Mouse (Mus musculus) ES-E14 (cell line): ENCODE measurements around the gene Efna5.

Source experiments
- CHD2 ChIP-seq: IDR thresholded peaks from 2 replicates; pipeline ENCODE4 v1.6.1; 2014; ENCODE audit warnings: mild to moderate bottlenecking, low read depth, low read length, inconsistent platforms
- HCFC1 ChIP-seq: IDR thresholded peaks from 2 replicates; pipeline ENCODE4 v1.6.1; 2012; ENCODE audit warnings: low read length, inconsistent platforms, borderline replicate concordance; ENCODE audit not compliant: insufficient read depth
- MAFK ChIP-seq: IDR thresholded peaks from 2 replicates; pipeline ENCODE4 v1.6.1; 2014; ENCODE audit warnings: mild to moderate bottlenecking, low read depth, low read length, inconsistent platforms; ENCODE audit not compliant: insufficient read depth
- ZNF384 ChIP-seq: IDR thresholded peaks from 2 replicates; pipeline ENCODE4 v1.6.1; 2012; ENCODE audit warnings: low read depth, low read length, inconsistent platforms

- TF ChIP-seq ZNF384 (no peak), MAFK (no peak), CHD2 (no peak), HCFC1 (no peak)
Observed at GRCm38 (mm10) chr17:62905692-62906445, 24.8 kb upstream of the Efna5 start.
